Mouse (Mus musculus) midbrain, embryonic 14.5 days (tissue): ENCODE measurements at regions not wholly inside any gene's neighbourhood (a gene's known extent, or its start where the extent isn't known, plus 50 kb on each side); places are given as distances from the start of the nearest gene placed in this dataset.
"Not testable (repeated sequence)": the region's sequence is repeated elsewhere in the genome, so short reads cannot be mapped to it uniquely, and the experiment has no call there.

ENCODE experiments used
- ATAC-seq: fragments of 200-750 bp; cut with Nextera tagmentation; 2 replicates; pipeline ENCODE4 v1.8.0; 2017; ENCODE audit warnings: moderate number of reproducible peaks, moderate library complexity; ENCODE audit not compliant: low FRiP score, low TSS enrichment
- DNase-seq: peaks from one replicate; pipeline ENCODE4 v3.0.0-alpha.2; 2015
- H3K27ac ChIP-seq: fragments of 300-500 bp; sonication (generic); replicated peaks from 2 replicates; pipeline ENCODE4 v1.5.1; 2014; ENCODE audit warnings: mild to moderate bottlenecking, low read depth, low read length, moderate library complexity
- H3K27me3 ChIP-seq: fragments of 300-500 bp; sonication (generic); 2 replicates; pipeline ENCODE4 v1.6.1; 2014; ENCODE audit warnings: low read length, control low read depth, mixed read lengths; ENCODE audit not compliant: control insufficient read depth, insufficient read depth
- H3K36me3 ChIP-seq: fragments of 300-500 bp; sonication (generic); 2 replicates; pipeline ENCODE4 v1.6.1; 2014; ENCODE audit warnings: low read length, control low read depth; ENCODE audit not compliant: control insufficient read depth, insufficient read depth
- H3K4me1 ChIP-seq: fragments of 300-500 bp; sonication (generic); 2 replicates; pipeline ENCODE4 v1.6.1; 2014; ENCODE audit warnings: mild to moderate bottlenecking, antibody characterized with exemption, low read length, control low read depth; ENCODE audit not compliant: control insufficient read depth, insufficient read depth
- H3K4me2 ChIP-seq: fragments of 300-500 bp; sonication (generic); 2 replicates; pipeline ENCODE4 v1.6.1; 2014; ENCODE audit warnings: mild to moderate bottlenecking, low read length, moderate library complexity
- H3K4me3 ChIP-seq: fragments of 300-500 bp; sonication (generic); replicated peaks from 2 replicates; pipeline ENCODE4 v1.5.1; 2014; ENCODE audit warnings: low read depth, low read length
- H3K9ac ChIP-seq: fragments of 300-500 bp; sonication (generic); replicated peaks from 2 replicates; pipeline ENCODE4 v1.6.1; 2014; ENCODE audit warnings: mild to moderate bottlenecking, low read length, moderate library complexity
- H3K9me3 ChIP-seq: fragments of 300-500 bp; sonication (generic); 2 replicates; pipeline ENCODE4 v1.6.1; 2016; ENCODE audit warnings: low read length, control low read depth, mixed read lengths; ENCODE audit not compliant: control insufficient read depth
- WGBS: fragments of 180-500 bp; shearing (Covaris S2); extraction: QIAGEN DNeasy Blood & Tissue Kit; methylation state at CpG from one replicate; pipeline ENCODE4 v1.1.7; 2014; 5-methylcytosine and 5-hydroxymethylcytosine counted together

DNA sequence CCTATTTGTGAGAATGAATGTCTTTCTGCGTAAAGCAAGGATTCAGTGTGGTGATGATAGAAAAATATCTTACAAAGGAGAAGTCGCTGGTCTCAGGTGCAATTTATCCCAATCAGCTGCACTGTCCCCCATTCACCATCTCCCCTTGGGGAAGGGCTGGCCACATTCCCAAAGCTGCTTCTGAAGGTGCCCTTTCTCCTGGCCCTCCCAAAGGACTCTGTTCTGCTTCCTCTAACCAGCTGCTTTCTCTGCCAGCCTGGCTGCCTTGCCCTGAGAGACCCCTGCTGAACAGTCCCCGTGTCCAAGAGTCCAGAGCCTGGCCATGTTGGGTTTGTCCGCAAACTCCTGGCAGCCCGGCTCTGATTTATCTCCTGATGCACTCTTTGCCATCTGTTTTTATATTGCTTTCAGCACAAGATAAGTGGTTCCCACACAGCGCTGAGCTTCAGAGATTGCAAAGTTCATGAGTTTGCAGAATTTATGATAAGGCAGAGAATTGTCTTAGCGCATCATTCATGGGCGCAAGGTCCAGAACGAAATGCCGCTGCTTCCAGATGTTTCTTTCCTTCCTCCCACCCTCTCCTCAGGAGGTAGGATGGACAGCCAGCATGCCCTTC lies 102.2 kb upstream of the Nxpe4 start:
- DNase-seq, result no peak
- no peak overlapping the region for H3K4me3 ChIP-seq
- H3K27me3 ChIP-seq, result no peaks in the 10 kb centered on the region
- no peaks in the 10 kb centered on the region for H3K36me3 ChIP-seq
- no peak overlapping the region for H3K9ac ChIP-seq
- ATAC-seq, result no peak
- H3K27ac ChIP-seq, result no peak overlapping the region
- H3K4me1 ChIP-seq, result no peaks in the 10 kb centered on the region
- no peak overlapping the region for H3K4me2 ChIP-seq
- 94% methylated on average over 10 of the region's 10 CpGs for WGBS
- no peaks in the 10 kb centered on the region for H3K9me3 ChIP-seq

DNA sequence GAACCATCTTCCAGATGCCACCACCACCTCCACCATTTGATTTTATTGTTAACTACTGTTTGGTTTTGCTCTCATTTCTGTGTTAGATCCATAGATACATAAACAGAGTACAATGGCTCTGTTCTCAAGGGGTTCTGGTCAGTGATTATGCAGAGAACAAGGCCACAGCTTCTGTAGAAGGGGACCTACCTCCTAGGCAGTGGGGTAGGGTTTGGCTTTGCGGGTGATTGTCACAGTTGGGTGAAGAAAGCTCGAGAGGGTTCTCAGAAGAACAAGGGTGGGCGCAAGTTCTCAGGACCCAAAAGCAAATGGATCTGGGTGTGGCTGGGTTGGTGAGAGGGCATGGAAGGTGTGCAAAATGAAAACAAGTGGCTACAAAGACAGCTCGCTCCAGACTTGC lies 100.8 kb upstream of the Nxpe4 start:
- Histone ChIP-seq H3K9me3 (no peaks in the 10 kb centered on the region), H3K4me2 (no peak overlapping the region), H3K4me3 (no peak overlapping the region), H3K36me3 (no peaks in the 10 kb centered on the region), H3K9ac (no peak overlapping the region), H3K27me3 (no peaks in the 10 kb centered on the region), H3K4me1 (no peaks in the 10 kb centered on the region), H3K27ac (no peak overlapping the region)
- WGBS, result 87% methylated on average over 4 of the region's 4 CpGs
- no peak for DNase-seq
- ATAC-seq, result no peak

- no peak for DNase-seq
- H3K27me3 ChIP-seq, result no peaks in the 10 kb centered on the region
- no peaks in the 10 kb centered on the region for H3K36me3 ChIP-seq
- H3K9ac ChIP-seq, result no peak overlapping the region
- H3K27ac ChIP-seq, result no peak overlapping the region
- no peak overlapping the region for H3K4me3 ChIP-seq
- no peaks in the 10 kb centered on the region for H3K9me3 ChIP-seq
- H3K4me2 ChIP-seq, result no peak overlapping the region
- no peak for ATAC-seq
- no peaks in the 10 kb centered on the region for H3K4me1 ChIP-seq
- WGBS, result 83% methylated on average over 7 of the region's 7 CpGs
Observed at GRCm38 (mm10) chr9:48066730-48067345, 95.0 kb upstream of the Nxpe4 start.

GRCm38 (mm10) chr9:48072592-48072991 lies 89.2 kb upstream of the Nxpe4 start:
- Histone ChIP-seq H3K9ac (no peak overlapping the region), H3K9me3 (no peaks in the 10 kb centered on the region), H3K27ac (no peak overlapping the region), H3K27me3 (no peaks in the 10 kb centered on the region), H3K36me3 (no peaks in the 10 kb centered on the region), H3K4me1 (no peaks in the 10 kb centered on the region), H3K4me2 (no peak overlapping the region), H3K4me3 (no peak overlapping the region)
- WGBS, result 59% methylated on average over 1 of the region's 1 CpGs
- no peak for ATAC-seq
- DNase-seq, result no peak

DNA sequence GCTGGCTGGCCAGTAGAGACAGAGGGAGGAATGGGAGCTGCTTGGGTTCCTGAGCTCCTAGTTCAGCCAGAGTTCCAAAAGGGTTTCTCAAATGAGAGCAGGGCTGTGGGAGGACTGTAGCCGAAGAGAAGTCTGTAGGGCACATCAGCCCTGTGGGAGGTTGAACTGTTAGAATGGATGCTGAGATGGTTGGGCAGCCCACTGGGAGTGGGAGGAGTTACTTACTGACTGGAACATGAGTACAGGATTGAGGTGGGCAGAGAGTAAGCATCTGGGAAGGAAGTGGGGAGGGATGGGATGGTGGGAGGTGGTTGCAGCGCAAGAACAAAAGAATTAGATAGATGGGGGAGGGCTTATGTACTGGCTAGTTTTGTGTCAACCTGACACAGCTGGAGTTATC lies 88.7 kb upstream of the Nxpe4 start:
- ATAC-seq (no peak), DNase-seq (no peak)
- Histone ChIP-seq H3K4me1 (no peaks in the 10 kb centered on the region), H3K27me3 (no peaks in the 10 kb centered on the region), H3K4me2 (no peak overlapping the region), H3K36me3 (no peaks in the 10 kb centered on the region), H3K9me3 (no peaks in the 10 kb centered on the region), H3K4me3 (no peak overlapping the region), H3K9ac (no peak overlapping the region), H3K27ac (no peak overlapping the region)
- WGBS, result 68% methylated on average over 2 of the region's 2 CpGs

DNA sequence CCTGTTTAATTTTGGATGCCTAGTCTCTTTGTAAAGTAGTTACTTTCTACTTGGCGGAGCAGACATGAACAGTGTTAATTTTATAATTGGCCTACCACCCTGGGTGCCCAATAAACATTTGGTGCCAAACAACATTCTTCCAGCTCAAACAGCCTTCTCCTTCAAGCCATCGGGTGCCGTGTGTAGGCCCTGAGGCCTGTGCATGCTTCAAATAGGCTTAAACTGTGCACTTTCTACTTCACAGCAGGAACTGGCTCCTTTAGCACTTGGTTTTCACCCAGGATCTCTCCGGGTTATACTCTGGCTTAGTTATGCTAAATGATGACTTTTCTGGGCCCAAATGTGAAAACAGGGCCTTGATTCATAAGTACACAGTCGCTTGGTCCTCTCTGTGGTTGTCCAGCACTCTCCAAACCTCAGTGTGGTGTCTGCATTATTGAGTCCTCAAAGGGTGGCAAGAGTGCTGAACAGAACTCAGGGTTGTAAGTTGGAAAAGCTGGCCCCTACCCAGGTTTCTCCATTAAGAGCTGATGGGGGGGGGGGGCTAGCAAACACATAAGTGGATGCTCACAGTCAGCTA lies 86.1 kb upstream of the Nxpe4 start:
- ATAC-seq, result no peak
- Histone ChIP-seq H3K9ac (no peak overlapping the region), H3K4me3 (no peak overlapping the region), H3K36me3 (no peaks in the 10 kb centered on the region), H3K4me2 (no peak overlapping the region), H3K4me1 (no peaks in the 10 kb centered on the region), H3K27me3 (no peaks in the 10 kb centered on the region), H3K27ac (no peak overlapping the region), H3K9me3 (no peaks in the 10 kb centered on the region)
- no peak for DNase-seq
- WGBS, result 61% methylated on average over 5 of the region's 5 CpGs

DNA sequence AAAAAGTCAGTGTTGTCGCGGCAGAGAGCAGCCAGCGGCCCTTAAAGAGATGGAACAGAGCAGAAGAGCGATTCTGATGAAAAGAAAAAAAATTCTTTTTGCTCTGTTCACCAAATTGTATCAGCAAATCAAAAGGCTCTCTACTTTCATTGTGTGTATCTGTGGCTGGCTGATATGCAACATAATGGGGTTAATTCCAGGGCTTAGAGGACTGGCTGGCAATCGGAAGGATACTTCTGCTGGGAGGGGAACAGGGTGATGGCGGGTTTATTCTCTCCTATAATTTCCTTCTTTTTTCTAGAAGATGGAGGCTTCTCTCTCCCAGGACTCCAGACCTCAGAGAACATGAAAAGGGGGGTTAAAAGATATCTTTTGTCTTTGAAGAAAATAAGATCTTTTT lies 79.4 kb upstream of the Nxpe4 start:
- Histone ChIP-seq H3K4me3 (no peak overlapping the region), H3K27ac (no peak overlapping the region), H3K4me1 (peaks cover 6% of the 10 kb centered on the region; the same call in 1 of the 2 replicates), H3K9ac (no peak overlapping the region), H3K36me3 (no peaks in the 10 kb centered on the region), H3K27me3 (no peaks in the 10 kb centered on the region), H3K4me2 (no peak overlapping the region), H3K9me3 (no peaks in the 10 kb centered on the region)
- no peak for ATAC-seq
- no peak for DNase-seq
- WGBS, result 18% methylated on average over 6 of the region's 6 CpGs

DNA sequence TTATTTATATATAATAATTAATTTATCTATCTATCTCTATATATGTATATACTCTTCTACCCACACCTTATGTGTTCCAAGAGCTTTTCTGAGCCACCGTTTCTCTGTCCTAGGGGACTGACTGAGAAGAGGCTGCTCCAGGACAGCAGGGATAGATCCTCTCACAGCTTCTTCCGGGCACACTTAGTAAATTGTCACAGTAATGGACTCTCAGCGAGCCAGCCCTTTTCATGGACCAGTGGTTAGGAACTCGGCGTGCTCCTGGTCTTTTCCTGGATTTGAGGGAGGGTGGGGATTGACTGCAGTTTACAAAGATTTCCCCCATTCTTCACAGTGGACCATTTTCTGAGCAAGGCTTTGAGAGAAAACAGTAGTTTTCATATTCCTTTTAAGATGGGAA lies 77.6 kb upstream of the Nxpe4 start:
- H3K4me2 ChIP-seq, H3K4me1 ChIP-seq, H3K27me3 ChIP-seq, H3K36me3 ChIP-seq, H3K4me3 ChIP-seq, DNase-seq, H3K9me3 ChIP-seq, H3K27ac ChIP-seq, ATAC-seq, H3K9ac ChIP-seq: not testable (repeated sequence)
- WGBS, result 31% methylated on average over 5 of the region's 5 CpGs

GRCm38 (mm10) chr9:48089661-48090060 lies 72.2 kb upstream of the Nxpe4 start:
- 96% methylated on average over 5 of the region's 5 CpGs for WGBS
- no peak overlapping the region for H3K4me2 ChIP-seq
- H3K9ac ChIP-seq, result no peak overlapping the region
- no peak overlapping the region for H3K27ac ChIP-seq
- no peaks in the 10 kb centered on the region for H3K27me3 ChIP-seq
- no peak overlapping the region for H3K4me3 ChIP-seq
- H3K9me3 ChIP-seq, result no peaks in the 10 kb centered on the region
- no peaks in the 10 kb centered on the region for H3K4me1 ChIP-seq
- no peaks in the 10 kb centered on the region for H3K36me3 ChIP-seq
- DNase-seq, result no peak
- no peak for ATAC-seq
